Mouse (Mus musculus): Measurements from ENCODE around the gene Pard3b. TPM values are rescaled to one million over a fixed set of nuclear protein-coding genes. Genes with fewer than 3 reads are reported as not detected.
A peak's percentile ranks its signal among the peaks of the same experiment; 100 is the strongest.

Pard3b gene
- polyA plus RNA-seq, 1 experiment from 2014 or later, result 27.7 TPM

DNA sequence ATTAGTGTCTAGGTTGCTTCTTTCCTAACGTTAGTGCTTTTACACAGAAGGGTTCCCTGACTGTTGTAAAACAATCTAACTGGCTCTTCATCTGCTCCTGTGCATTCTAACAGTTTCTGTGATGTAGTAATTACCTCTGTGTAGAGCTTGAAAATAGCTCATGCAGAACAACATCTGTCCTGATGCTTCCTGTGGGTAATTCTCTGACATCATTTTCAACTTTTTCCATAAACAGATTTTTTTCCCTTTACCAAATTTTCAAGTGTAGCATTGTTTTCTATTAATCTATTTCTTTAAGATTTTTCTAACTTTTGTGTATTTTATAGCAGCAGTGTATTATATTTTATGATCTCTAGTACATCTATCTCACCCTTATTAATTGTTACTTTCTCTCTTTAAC is 917.2 kb downstream of the Pard3b start:
- no peak overlapping the region for H3K9ac ChIP-seq
- H3K9me3 ChIP-seq, result no peaks in the 10 kb centered on the region
- 37% methylated on average over 1 of the region's 1 CpGs for WGBS
- no peak overlapping the region for H3K4me2 ChIP-seq (replicated peaks)
- no peak for ATAC-seq
- no peaks in the 10 kb centered on the region for H3K36me3 ChIP-seq
- H3K4me3 ChIP-seq (replicated peaks), result no peak overlapping the region
- no peaks in the 10 kb centered on the region for H3K4me1 ChIP-seq (replicated peaks)
- H3K27me3 ChIP-seq (replicated peaks), result no peaks in the 10 kb centered on the region
- H3K27ac ChIP-seq, result no peak overlapping the region

DNA sequence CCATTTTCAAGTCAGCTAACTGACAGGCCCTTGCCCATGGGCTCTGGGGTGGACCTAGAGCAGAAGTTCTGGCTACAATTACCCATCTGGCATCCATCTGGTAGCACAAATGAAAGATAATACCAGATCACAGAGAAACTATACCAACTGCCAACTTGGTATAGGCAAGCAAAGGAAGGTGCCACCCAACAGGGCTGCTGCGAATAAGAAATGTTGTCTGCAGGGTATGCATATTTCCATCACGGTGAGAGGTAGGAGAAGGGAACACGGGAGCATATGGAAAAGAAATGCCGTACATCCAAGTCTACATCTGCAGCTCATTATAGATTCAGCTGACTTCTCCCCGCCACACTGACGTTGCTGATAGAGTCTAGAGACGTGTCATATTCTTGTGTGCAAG is 924.4 kb downstream of the Pard3b start:
- Histone ChIP-seq H3K27ac (no peak overlapping the region), H3K9me3 (no peaks in the 10 kb centered on the region), H3K4me1 (replicated peaks) (no peaks in the 10 kb centered on the region), H3K36me3 (no peaks in the 10 kb centered on the region), H3K27me3 (replicated peaks) (no peaks in the 10 kb centered on the region), H3K4me2 (replicated peaks) (no peak overlapping the region), H3K9ac (no peak overlapping the region), H3K4me3 (replicated peaks) (no peak overlapping the region)
- ATAC-seq, result no peak
- 92% methylated on average over 7 of the region's 7 CpGs for WGBS

DNA sequence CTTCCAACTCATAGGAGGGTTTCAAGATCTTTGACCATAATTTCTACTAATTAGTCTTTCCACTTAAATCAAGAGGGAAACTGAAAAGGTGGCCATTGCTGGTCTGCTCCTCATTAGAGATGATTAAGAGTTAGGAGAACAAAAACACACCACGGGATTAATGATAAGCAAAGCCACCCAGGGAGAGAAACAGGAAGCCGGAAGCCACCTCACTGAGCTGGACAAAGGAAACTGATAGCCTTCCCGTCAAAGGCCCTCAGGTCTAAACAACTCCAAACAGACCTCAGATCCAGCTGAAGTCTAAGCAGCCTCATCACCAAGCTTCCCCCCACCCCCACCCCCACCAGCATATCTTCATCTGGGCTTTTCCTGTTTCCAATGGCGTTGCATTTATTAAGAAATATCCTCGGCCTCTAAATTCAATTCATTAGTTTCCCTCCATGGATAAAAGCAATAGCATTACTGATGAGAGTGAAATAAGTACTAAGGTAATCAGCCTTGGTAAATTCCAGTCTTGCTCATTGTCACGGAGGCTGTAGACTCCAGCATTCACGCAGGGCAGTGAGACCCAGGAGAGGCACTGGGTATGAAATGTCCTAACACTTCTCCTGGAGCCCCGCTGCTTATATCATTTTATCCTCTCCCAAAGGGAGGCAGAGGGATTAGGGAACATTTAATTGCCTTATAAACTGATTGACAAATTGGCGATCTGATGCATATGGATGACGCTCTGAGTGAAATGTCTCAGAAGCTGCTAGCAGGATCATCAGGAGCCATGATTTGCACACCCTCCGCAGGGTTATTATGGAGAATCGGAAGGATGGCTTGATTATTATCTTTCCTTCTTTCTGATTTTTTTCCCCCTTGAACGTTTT is 925.9 kb downstream of the Pard3b start:
- Histone ChIP-seq H3K27ac (no peak overlapping the region), H3K27me3 (replicated peaks) (no peaks in the 10 kb centered on the region), H3K4me3 (replicated peaks) (no peak overlapping the region), H3K36me3 (no peaks in the 10 kb centered on the region), H3K9ac (no peak overlapping the region), H3K4me1 (replicated peaks) (no peaks in the 10 kb centered on the region), H3K4me2 (replicated peaks) (no peak overlapping the region), H3K9me3 (no peaks in the 10 kb centered on the region)
- WGBS, result 58% methylated on average over 13 of the region's 13 CpGs
- ATAC-seq, result no peak

DNA sequence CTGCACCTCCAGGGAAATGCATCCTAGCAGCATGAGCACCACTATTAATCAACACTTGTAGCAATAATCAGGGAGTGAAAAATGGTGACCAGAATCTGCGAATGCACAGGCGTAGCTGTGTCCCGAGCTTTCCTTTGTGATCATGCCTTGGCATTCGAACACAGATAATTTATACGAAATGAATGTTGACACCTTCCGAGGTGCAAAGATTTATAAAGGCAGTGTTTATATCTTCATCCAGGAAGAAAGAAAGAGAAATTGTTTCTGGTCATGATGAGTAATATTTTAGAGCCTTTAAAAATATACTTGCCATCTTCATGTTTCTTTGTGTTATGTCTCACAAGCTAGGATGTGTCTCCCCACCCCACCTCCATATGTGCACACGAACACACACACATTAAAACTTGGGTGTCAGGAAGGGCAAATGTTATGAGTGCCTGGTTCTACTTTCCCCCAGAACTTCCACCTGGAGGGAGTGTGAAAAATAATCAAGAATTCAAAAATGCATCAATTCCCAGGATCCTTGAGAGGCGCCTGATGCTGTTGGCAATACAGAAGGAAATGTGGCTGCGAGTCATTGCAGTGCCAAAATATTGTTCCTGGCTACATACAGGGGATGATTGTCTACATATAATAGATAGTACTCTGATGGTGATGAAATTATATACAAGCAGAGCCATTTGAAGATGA is 926.6 kb downstream of the Pard3b start:
- Histone ChIP-seq H3K4me2 (replicated peaks) (no peak overlapping the region), H3K4me1 (replicated peaks) (no peaks in the 10 kb centered on the region), H3K27me3 (replicated peaks) (no peaks in the 10 kb centered on the region), H3K36me3 (no peaks in the 10 kb centered on the region), H3K9me3 (no peaks in the 10 kb centered on the region), H3K9ac (no peak overlapping the region), H3K27ac (no peak overlapping the region), H3K4me3 (replicated peaks) (no peak overlapping the region)
- no peak for ATAC-seq
- WGBS, result 76% methylated on average over 9 of the region's 9 CpGs

DNA sequence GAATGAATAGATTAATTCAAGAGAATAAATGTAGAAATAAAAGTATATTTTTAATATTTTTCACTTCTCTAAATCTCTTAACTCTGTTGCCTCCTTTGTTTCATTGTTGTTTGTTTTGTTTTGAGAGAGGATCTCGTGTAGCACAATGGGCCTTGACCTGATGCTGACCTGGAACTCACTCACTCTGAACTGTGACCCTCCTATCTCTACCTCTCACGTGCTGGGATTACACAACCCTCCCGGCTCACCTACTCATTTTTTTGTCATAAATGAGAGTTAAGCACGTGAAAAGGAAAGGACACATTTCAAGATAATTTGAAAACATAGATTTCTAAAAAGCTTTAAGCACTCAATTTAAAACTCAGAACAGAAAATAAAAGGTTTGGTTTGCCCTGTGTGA is 928.0 kb downstream of the Pard3b start:
- Histone ChIP-seq H3K27me3 (replicated peaks) (no peaks in the 10 kb centered on the region), H3K9ac (no peak overlapping the region), H3K4me3 (replicated peaks) (no peak overlapping the region), H3K27ac (no peak overlapping the region), H3K4me1 (replicated peaks) (no peaks in the 10 kb centered on the region), H3K36me3 (no peaks in the 10 kb centered on the region), H3K4me2 (replicated peaks) (no peak overlapping the region), H3K9me3 (no peaks in the 10 kb centered on the region)
- ATAC-seq, result no peak
- 27% methylated on average over 4 of the region's 4 CpGs for WGBS

DNA sequence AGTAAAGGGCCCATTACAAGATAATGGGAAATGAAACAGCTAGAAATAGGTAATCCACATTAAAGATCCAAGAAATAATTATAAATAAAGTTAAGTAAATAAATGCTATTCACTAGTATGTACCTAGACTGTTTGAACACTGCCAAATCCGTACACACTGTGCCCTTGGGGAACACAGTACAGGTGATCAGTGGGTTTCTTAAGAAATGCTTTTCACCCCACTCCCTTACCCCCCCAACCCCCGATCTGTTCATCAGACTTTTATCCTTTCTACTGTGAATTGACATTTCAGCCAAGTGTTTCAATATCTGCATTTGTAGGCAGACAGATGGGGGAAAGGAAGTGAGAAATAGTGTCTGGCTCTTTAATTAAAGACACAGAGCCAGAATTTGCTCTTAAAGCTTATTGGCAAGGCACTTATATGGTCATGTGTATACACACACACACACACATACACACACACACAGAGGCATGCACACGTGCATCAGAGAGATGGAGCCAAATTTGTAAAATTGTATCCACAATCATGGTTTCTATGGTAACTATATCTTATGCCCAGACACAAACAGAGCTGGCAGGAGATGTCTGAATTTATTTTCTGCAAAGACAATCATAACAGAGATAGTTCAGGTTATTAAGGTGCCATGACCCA is 938.4 kb downstream of the Pard3b start:
- no peak overlapping the region for H3K4me2 ChIP-seq (replicated peaks)
- H3K4me3 ChIP-seq (replicated peaks), result no peak overlapping the region
- no peak overlapping the region for H3K9ac ChIP-seq
- ATAC-seq, result no peak
- H3K27me3 ChIP-seq (replicated peaks), result no peaks in the 10 kb centered on the region
- no peaks in the 10 kb centered on the region for H3K9me3 ChIP-seq
- WGBS, result 69% methylated on average over 3 of the region's 3 CpGs
- no peak overlapping the region for H3K27ac ChIP-seq
- H3K4me1 ChIP-seq (replicated peaks), result no peaks in the 10 kb centered on the region
- H3K36me3 ChIP-seq, result no peaks in the 10 kb centered on the region

DNA sequence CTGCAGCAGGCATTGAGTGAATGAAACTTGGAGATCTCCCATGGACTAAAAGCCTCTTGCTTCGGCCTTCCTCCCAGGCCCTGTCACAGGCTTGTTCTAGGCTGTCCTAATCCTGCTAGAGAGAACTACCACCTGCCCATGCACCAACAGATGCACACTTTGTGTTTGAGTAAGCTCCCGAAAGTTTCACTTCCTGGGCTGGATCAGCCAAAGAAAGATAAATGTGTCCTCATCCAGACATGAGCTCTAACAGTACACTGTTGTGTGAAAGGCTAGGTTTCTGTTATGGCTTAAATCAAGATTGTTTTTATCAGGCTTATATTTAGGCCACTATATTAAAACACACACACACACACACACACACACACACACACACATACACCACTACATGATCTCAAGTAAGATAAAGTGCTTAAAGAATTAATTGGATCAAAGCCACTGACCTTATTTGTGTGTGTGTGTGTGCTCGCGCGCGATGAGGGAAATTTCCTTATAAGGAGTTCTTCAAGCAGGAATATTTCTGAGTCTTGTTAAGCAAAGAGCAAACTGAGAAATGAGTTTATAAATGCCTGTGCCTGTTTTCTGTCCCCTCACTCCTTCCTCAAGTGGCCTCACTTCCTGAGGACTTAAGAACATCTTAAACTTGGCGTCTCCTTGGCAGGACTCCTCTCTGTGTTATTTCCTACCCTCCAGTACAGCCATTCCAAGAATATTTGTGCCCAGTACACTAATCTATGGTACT is 940.6 kb downstream of the Pard3b start:
- Histone ChIP-seq H3K27ac (peak overlapping the region; percentile 68), H3K4me3 (replicated peaks) (no peak overlapping the region), H3K9me3 (no peaks in the 10 kb centered on the region), H3K36me3 (no peaks in the 10 kb centered on the region), H3K9ac (no peak overlapping the region), H3K4me1 (replicated peaks) (no peaks in the 10 kb centered on the region), H3K4me2 (replicated peaks) (no peak overlapping the region), H3K27me3 (replicated peaks) (no peaks in the 10 kb centered on the region)
- ATAC-seq, result peak; percentile 85
- WGBS, result 40% methylated on average over 7 of the region's 7 CpGs

DNA sequence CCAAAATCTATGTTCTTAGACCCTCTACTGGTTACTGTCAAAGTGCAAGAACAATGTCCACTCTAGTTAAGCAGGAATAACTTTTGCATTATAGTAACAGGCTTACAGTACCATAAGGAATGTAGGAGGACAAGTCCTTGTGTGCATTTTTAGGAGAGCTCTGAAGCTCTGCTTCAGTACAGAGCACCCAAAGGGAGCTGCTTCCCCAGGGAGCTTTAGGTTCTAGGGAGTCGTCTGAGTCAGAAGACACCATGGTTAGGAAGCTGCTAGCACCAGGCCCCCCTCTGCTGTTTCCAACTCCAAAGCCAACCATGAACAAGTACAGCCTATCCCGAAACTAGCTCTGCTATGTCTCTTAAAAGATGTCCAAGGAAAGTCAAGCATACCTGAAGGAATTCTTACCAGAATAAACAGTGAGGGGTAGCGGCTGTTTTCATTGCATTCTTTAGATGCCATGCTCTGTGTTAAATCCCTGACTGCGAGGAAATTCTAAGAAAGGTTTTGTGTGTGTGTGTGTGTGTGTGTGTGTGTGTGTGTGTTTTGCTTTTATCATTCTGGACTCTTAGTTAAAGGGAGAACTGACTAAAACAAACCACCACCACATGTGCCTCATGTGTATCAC is 941.8 kb downstream of the Pard3b start:
- Histone ChIP-seq H3K4me1 (replicated peaks) (no peaks in the 10 kb centered on the region), H3K9ac (no peak overlapping the region), H3K4me2 (replicated peaks) (no peak overlapping the region), H3K27ac (peak overlapping the region; percentile 30; the same call in 1 of the 2 replicates), H3K4me3 (replicated peaks) (no peak overlapping the region), H3K36me3 (no peaks in the 10 kb centered on the region), H3K9me3 (no peaks in the 10 kb centered on the region), H3K27me3 (replicated peaks) (no peaks in the 10 kb centered on the region)
- WGBS, result 32% methylated on average over 4 of the region's 4 CpGs
- ATAC-seq, result peak; percentile 43; the same call in 1 of the 2 replicates

DNA sequence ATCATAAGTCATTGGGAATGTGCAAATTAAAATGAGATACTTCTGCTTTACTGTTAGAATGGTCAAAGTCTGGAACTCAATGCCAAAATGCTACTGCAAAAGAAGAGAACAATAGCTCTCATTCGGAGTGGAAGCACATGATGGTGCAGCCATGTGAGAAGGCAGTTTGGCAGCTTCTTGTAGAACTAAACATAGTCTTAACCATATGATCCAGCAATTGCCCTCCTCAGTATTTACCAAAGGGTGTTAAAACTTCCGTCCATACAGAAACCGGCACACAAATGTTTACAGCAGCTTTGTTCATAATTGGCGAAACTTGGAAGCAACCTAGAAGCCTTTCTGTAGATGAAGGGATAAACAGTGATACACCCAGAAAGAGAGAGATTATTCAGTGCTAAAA is 943.9 kb downstream of the Pard3b start:
- no peak overlapping the region for H3K27ac ChIP-seq
- H3K4me2 ChIP-seq (replicated peaks), result no peak overlapping the region
- H3K27me3 ChIP-seq (replicated peaks), result no peaks in the 10 kb centered on the region
- no peaks in the 10 kb centered on the region for H3K9me3 ChIP-seq
- no peaks in the 10 kb centered on the region for H3K36me3 ChIP-seq
- no peak overlapping the region for H3K4me3 ChIP-seq (replicated peaks)
- H3K4me1 ChIP-seq (replicated peaks), result no peaks in the 10 kb centered on the region
- 63% methylated on average over 4 of the region's 4 CpGs for WGBS
- H3K9ac ChIP-seq, result no peak overlapping the region
- ATAC-seq, result no peak

DNA sequence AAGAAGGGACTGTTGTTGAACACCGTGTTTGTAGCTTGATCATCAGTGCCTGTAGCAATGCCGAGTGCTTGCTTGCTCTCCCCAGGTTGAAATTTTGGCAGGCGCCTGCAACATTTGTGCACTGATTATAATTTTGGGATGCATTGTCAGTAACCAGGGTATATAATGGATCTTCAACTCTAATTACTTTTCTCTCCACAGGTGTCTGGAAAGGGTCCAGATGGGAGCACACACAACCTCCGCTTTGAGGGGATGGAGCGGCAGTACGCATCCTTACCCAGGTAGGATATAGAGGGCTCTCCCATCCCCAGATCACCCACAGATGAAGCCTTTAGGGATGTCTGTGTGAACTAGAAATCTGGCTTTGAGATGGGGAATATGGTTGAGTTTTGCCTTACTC is 948.9 kb downstream of the Pard3b start:
- Histone ChIP-seq H3K9ac (no peak overlapping the region), H3K9me3 (no peaks in the 10 kb centered on the region), H3K4me3 (replicated peaks) (no peak overlapping the region), H3K4me1 (replicated peaks) (peaks cover 11% of the 10 kb centered on the region; the same call in 1 of the 2 replicates), H3K27me3 (replicated peaks) (no peaks in the 10 kb centered on the region), H3K27ac (no peak overlapping the region), H3K4me2 (replicated peaks) (no peak overlapping the region), H3K36me3 (no peaks in the 10 kb centered on the region)
- no peak for ATAC-seq
- WGBS, result 94% methylated on average over 6 of the region's 6 CpGs

DNA sequence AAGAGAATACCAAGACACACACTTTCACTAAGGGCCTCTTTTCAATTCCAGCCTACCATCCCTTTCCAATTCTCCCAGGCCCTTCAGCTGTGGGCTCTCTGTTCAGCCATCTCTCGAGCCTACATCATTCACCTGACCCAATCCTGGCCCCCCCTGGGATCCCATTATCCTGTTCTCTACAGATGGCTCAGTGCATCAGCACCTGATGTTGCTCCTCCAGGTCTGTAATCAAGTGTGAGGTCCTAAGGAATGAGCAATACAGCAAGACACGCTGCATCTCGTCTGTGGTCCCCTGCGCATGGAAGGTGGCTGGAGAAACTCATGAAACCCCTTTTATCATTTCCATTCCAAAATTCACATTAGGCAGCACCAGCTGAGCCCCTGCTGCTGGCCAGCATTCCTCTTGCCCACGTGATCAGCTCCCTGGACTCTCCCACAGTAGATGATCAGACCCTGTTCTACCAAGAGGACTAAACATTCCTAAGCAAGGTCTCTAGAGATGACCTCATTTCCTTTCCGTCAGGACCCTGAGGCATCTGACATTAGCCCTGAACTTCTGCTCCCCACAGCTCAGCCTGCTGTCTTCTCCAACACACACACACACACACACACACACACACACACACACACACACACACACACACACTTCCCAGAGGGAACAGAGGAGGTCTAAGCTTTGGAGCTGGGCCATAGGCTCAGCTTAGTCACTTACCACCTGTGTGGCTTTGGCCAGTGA is 952.8 kb downstream of the Pard3b start:
- ATAC-seq, result no peak
- H3K27ac ChIP-seq, result no peak overlapping the region

More for the DNA sequence above, 952.8 kb downstream of the Pard3b start:
- Histone ChIP-seq H3K4me1 (replicated peaks) (peaks cover 11% of the 10 kb centered on the region; the same call in 1 of the 2 replicates), H3K36me3 (no peaks in the 10 kb centered on the region), H3K4me3 (replicated peaks) (no peak overlapping the region), H3K9me3 (no peaks in the 10 kb centered on the region), H3K27me3 (replicated peaks) (no peaks in the 10 kb centered on the region), H3K4me2 (replicated peaks) (no peak overlapping the region), H3K9ac (no peak overlapping the region)
- 55% methylated on average over 6 of the region's 6 CpGs for WGBS
